Mouse (Mus musculus): ENCODE measurements at regions not wholly inside any gene's neighbourhood (a gene's known extent, or its start where the extent isn't known, plus 50 kb on each side); places are given as distances from the start of the nearest gene placed in this dataset.

DNA sequence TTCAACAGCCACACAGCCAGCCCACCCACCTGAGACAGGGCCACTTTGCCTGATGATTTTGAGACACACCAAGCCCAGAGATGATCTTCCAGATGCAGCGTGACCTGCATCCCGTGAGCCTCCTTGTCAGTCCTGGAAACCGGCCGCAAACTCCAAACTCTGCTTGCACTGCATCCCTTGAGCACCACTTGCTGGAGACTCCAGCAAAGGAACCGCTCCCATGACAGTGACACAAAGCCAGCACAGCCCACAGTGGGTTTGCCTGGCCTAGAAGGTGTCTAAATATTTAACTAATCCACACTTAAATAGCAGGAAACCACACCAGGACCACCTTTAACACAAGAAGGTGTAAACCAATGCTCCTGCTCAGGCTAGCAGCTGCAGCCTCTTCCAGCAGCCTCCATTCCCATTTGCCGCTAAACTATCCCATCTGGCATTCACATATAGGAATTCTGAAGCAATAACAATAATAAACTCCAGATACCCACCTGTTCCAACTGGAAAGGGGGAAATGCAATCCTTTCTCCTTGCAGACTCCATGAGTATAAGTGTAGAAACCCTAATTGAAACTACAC lies 106.2 kb upstream of the Kdm8 start:
- Histone ChIP-seq H3K4me3 (replicated peaks; ENCODE audit: low read length) (no peak overlapping the region), H3K27me3 (ENCODE audit: control insufficient read depth, insufficient read depth, low read length) (no peaks in the 10 kb centered on the region), H3K9ac (ENCODE audit: low read depth, low read length, severe bottlenecking) (no peak overlapping the region), H3K4me2 (replicated peaks; ENCODE audit: low read depth, low read length, severe bottlenecking) (no peak overlapping the region), H3K27ac (replicated peaks; ENCODE audit: low read depth, low read length) (no peak overlapping the region), H3K36me3 (ENCODE audit: control insufficient read depth, insufficient read depth, low read length) (no peaks in the 10 kb centered on the region), H3K9me3 (ENCODE audit: control insufficient read depth, low read length) (no peaks in the 10 kb centered on the region), H3K4me1 (ENCODE audit: control insufficient read depth, insufficient read depth, low read length) (peaks cover 9% of the 10 kb centered on the region)
- no peak for TF ChIP-seq POLR2A (IDR thresholded peaks at IDR 0.05; ENCODE audit: borderline replicate concordance, extremely low read depth, insufficient read depth, insufficient read length)
- ATAC-seq (ENCODE audit: low FRiP score, low read depth) (peak; percentile 75), DNase-seq (ENCODE audit: low spot score) (peak; percentile 45)
- 38% methylated on average over 6 of the region's 6 CpGs for WGBS

DNA sequence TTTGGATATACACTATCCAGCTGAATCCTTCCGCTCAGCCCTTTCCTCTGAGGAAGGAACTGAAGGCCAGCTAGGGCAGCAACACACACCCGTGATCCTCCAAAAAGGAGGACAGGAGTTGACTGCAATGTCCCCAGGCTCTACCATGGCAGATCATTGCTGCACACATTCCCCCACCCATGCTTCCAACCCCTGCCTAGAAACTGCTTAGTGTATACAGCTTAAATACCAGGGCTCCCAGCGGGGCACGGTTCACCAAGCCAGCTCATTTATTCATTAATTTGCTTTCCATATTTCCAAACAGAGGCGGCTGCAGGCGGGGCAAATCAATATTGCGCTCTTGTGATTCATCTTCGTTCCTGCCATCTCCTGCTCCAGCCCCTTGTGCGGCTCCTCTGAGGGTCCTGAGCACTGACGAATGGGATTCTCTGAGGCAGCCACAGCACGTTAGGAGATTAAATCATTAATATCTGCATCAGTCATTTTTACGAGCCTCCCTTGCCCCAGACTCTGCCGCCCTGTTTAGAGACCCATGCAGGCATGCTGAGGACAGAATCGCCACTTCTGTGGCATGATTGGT lies 104.1 kb upstream of the Kdm8 start:
- Histone ChIP-seq H3K4me2 (replicated peaks; ENCODE audit: low read depth, low read length, severe bottlenecking) (no peak overlapping the region), H3K27me3 (ENCODE audit: control insufficient read depth, insufficient read depth, low read length) (no peaks in the 10 kb centered on the region), H3K36me3 (ENCODE audit: control insufficient read depth, insufficient read depth, low read length) (no peaks in the 10 kb centered on the region), H3K4me1 (ENCODE audit: control insufficient read depth, insufficient read depth, low read length) (peaks cover 9% of the 10 kb centered on the region), H3K9ac (ENCODE audit: low read depth, low read length, severe bottlenecking) (no peak overlapping the region), H3K9me3 (ENCODE audit: control insufficient read depth, low read length) (no peaks in the 10 kb centered on the region), H3K4me3 (replicated peaks; ENCODE audit: low read length) (no peak overlapping the region), H3K27ac (replicated peaks; ENCODE audit: low read depth, low read length) (no peak overlapping the region)
- WGBS: 60% methylated on average over 14 of the region's 14 CpGs
- no peak for DNase-seq (ENCODE audit: low spot score)
- no peak for TF ChIP-seq POLR2A (IDR thresholded peaks at IDR 0.05; ENCODE audit: borderline replicate concordance, extremely low read depth, insufficient read depth, insufficient read length)
- ATAC-seq (ENCODE audit: low FRiP score, low read depth): no peak

DNA sequence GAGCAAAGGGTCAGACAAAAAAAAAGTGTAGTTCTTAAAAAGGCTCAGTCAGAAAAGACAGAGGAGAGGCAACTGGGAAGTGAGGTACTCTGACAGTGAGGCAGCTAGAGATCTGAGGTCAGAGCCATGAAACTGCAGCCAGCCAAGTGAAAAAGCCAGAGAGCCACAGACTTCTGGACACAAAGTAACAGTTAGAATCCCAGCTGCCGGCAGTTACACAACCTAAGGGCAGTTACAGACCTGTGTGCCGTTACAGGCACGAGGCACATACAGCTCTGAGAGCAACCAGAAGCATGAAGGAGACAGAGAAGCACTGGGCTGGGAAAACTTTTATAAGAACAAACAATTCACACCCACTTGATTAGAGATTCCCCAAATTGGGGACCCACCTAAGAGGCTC lies 94.9 kb upstream of the Kdm8 start:
- H3K36me3 ChIP-seq (ENCODE audit: control insufficient read depth, insufficient read depth, low read length): no peaks in the 10 kb centered on the region
- no peak overlapping the region for H3K27ac ChIP-seq (replicated peaks; ENCODE audit: low read depth, low read length)

DNA sequence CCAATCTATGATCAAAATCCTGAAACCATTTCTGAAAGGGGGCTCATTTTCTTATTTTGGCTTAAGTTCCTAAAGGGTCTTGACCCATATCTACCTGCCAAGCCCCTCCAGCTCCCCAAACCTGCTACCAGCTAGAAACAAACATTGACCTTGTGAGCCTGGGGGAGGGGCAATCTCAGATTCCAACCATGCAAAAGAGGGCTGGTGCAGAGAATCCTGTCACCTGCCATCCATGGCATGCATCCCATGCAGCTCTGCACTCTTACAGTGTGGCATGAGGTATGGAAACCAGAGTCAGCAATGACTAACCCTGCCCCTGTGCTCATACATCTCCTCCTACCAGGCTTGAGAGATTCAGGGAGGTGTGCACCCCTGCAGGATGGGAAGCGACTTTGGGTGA lies 90.3 kb upstream of the Kdm8 start:
- H3K27ac ChIP-seq (replicated peaks; ENCODE audit: low read depth, low read length): no peak overlapping the region
- no peak overlapping the region for H3K9ac ChIP-seq (ENCODE audit: low read depth, low read length, severe bottlenecking)
- H3K36me3 ChIP-seq (ENCODE audit: control insufficient read depth, insufficient read depth, low read length): no peaks in the 10 kb centered on the region
- 82% methylated on average over 1 of the region's 1 CpGs for WGBS
- no peak for DNase-seq (ENCODE audit: low spot score)
- ATAC-seq (ENCODE audit: low FRiP score, low read depth): no peak
- H3K4me1 ChIP-seq (ENCODE audit: control insufficient read depth, insufficient read depth, low read length): no peaks in the 10 kb centered on the region
- no peak for TF ChIP-seq POLR2A (IDR thresholded peaks at IDR 0.05; ENCODE audit: borderline replicate concordance, extremely low read depth, insufficient read depth, insufficient read length)
- no peak overlapping the region for H3K4me2 ChIP-seq (replicated peaks; ENCODE audit: low read depth, low read length, severe bottlenecking)
- H3K9me3 ChIP-seq (ENCODE audit: control insufficient read depth, low read length): no peaks in the 10 kb centered on the region
- H3K4me3 ChIP-seq (replicated peaks; ENCODE audit: low read length): no peak overlapping the region
- H3K27me3 ChIP-seq (ENCODE audit: control insufficient read depth, insufficient read depth, low read length): no peaks in the 10 kb centered on the region

More for the DNA sequence above, 94.9 kb upstream of the Kdm8 start:
- no peak overlapping the region for H3K4me3 ChIP-seq (replicated peaks; ENCODE audit: low read length)
- no peaks in the 10 kb centered on the region for H3K4me1 ChIP-seq (ENCODE audit: control insufficient read depth, insufficient read depth, low read length)
- WGBS: 39% methylated on average over 3 of the region's 3 CpGs
- no peak overlapping the region for H3K4me2 ChIP-seq (replicated peaks; ENCODE audit: low read depth, low read length, severe bottlenecking)
- no peak for ATAC-seq (ENCODE audit: low FRiP score, low read depth)
- no peaks in the 10 kb centered on the region for H3K27me3 ChIP-seq (ENCODE audit: control insufficient read depth, insufficient read depth, low read length)
- no peak for TF ChIP-seq POLR2A (IDR thresholded peaks at IDR 0.05; ENCODE audit: borderline replicate concordance, extremely low read depth, insufficient read depth, insufficient read length)
- no peaks in the 10 kb centered on the region for H3K9me3 ChIP-seq (ENCODE audit: control insufficient read depth, low read length)
- DNase-seq (ENCODE audit: low spot score): no peak
- H3K9ac ChIP-seq (ENCODE audit: low read depth, low read length, severe bottlenecking): no peak overlapping the region

DNA sequence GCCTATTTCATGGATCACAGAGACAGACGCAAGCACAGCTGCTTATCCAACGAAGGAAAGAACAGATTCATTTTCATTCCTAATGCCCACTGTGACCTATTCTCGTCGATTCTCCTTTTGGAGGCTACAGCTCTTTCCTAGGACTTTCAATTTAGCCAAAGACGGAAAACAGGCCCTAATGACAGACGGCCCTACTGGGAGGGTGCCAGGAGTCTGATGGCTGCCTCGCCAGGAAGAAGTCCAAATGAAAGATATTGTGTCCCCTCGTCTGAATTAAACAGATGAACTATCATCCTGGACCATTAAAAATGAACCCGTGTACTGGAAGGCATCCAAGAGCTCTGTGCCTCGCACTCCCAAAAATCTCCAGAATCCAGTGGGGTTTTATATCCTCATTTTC lies 89.5 kb upstream of the Kdm8 start:
- DNase-seq (ENCODE audit: low spot score) (no peak), ATAC-seq (ENCODE audit: low FRiP score, low read depth) (no peak)
- no peak overlapping the region for H3K4me3 ChIP-seq (replicated peaks; ENCODE audit: low read length)
- no peaks in the 10 kb centered on the region for H3K4me1 ChIP-seq (ENCODE audit: control insufficient read depth, insufficient read depth, low read length)
- H3K27me3 ChIP-seq (ENCODE audit: control insufficient read depth, insufficient read depth, low read length): no peaks in the 10 kb centered on the region
- no peaks in the 10 kb centered on the region for H3K36me3 ChIP-seq (ENCODE audit: control insufficient read depth, insufficient read depth, low read length)
- no peak for TF ChIP-seq POLR2A (IDR thresholded peaks at IDR 0.05; ENCODE audit: borderline replicate concordance, extremely low read depth, insufficient read depth, insufficient read length)
- no peaks in the 10 kb centered on the region for H3K9me3 ChIP-seq (ENCODE audit: control insufficient read depth, low read length)
- H3K27ac ChIP-seq (replicated peaks; ENCODE audit: low read depth, low read length): no peak overlapping the region
- no peak overlapping the region for H3K4me2 ChIP-seq (replicated peaks; ENCODE audit: low read depth, low read length, severe bottlenecking)
- no peak overlapping the region for H3K9ac ChIP-seq (ENCODE audit: low read depth, low read length, severe bottlenecking)
- WGBS: 64% methylated on average over 10 of the region's 10 CpGs

Measured in limb, embryonic 14.5 days (tissue).